Mouse (Mus musculus): ENCODE data around the gene 5730480H06Rik. TPM values are rescaled to one million over a fixed set of nuclear protein-coding genes. Genes with fewer than 3 reads are reported as not detected.

Gene 5730480H06Rik
- polyA plus RNA-seq, 1 experiment: 6.2 TPM

- no peak for TF ChIP-seq CTCF (IDR thresholded peaks at IDR 0.05; ENCODE audit: control insufficient read depth, insufficient read depth, low read length)
- Histone ChIP-seq H3K4me1 (ENCODE audit: control insufficient read depth, insufficient read depth, low read length) (no peaks in the 10 kb centered on the region), H3K4me3 (replicated peaks; ENCODE audit: control insufficient read depth, low read depth, low read length) (no peak overlapping the region), H3K27ac (ENCODE audit: control insufficient read depth, insufficient read depth, low read depth, low read length, poor library complexity) (no peak overlapping the region)
- 70% methylated on average over 3 of the region's 3 CpGs for WGBS
These were observed 74.7 kb downstream of the 5730480H06Rik start for GRCm38 (mm10) chr5:48402497-48402896.

GRCm38 (mm10) chr5:48408276-48408675 lies 80.5 kb downstream of the 5730480H06Rik start:
- H3K4me1 ChIP-seq (ENCODE audit: control insufficient read depth, insufficient read depth, low read length): no peaks in the 10 kb centered on the region
- H3K27ac ChIP-seq (ENCODE audit: control insufficient read depth, insufficient read depth, low read depth, low read length, poor library complexity): no peak overlapping the region
- TF ChIP-seq CTCF (IDR thresholded peaks at IDR 0.05; ENCODE audit: control insufficient read depth, insufficient read depth, low read length) (no peak), POLR2A (IDR thresholded peaks at IDR 0.05; ENCODE audit: borderline replicate concordance, control insufficient read depth, low read depth, low read length) (no peak)
- 67% methylated on average over 4 of the region's 4 CpGs for WGBS
- no peak overlapping the region for H3K4me3 ChIP-seq (replicated peaks; ENCODE audit: control insufficient read depth, low read depth, low read length)

GRCm38 (mm10) chr5:48410348-48410747 lies 82.6 kb downstream of the 5730480H06Rik start:
- 89% methylated on average over 5 of the region's 5 CpGs for WGBS
- Histone ChIP-seq H3K4me3 (replicated peaks; ENCODE audit: control insufficient read depth, low read depth, low read length) (no peak overlapping the region), H3K27ac (ENCODE audit: control insufficient read depth, insufficient read depth, low read depth, low read length, poor library complexity) (no peak overlapping the region), H3K4me1 (ENCODE audit: control insufficient read depth, insufficient read depth, low read length) (no peaks in the 10 kb centered on the region)
- TF ChIP-seq CTCF (IDR thresholded peaks at IDR 0.05; ENCODE audit: control insufficient read depth, insufficient read depth, low read length) (no peak), POLR2A (IDR thresholded peaks at IDR 0.05; ENCODE audit: borderline replicate concordance, control insufficient read depth, low read depth, low read length) (no peak)

- Histone ChIP-seq H3K4me3 (replicated peaks; ENCODE audit: control insufficient read depth, low read depth, low read length) (no peak overlapping the region), H3K4me1 (ENCODE audit: control insufficient read depth, insufficient read depth, low read length) (no peaks in the 10 kb centered on the region), H3K27ac (ENCODE audit: control insufficient read depth, insufficient read depth, low read depth, low read length, poor library complexity) (no peak overlapping the region)
- TF ChIP-seq POLR2A (IDR thresholded peaks at IDR 0.05; ENCODE audit: borderline replicate concordance, control insufficient read depth, low read depth, low read length) (no peak), CTCF (IDR thresholded peaks at IDR 0.05; ENCODE audit: control insufficient read depth, insufficient read depth, low read length) (no peak)
- 80% methylated on average over 4 of the region's 4 CpGs for WGBS
These were observed 83.7 kb downstream of the 5730480H06Rik start for GRCm38 (mm10) chr5:48411462-48411861.

GRCm38 (mm10) chr5:48412261-48412660 lies 84.5 kb downstream of the 5730480H06Rik start:
- TF ChIP-seq POLR2A (IDR thresholded peaks at IDR 0.05; ENCODE audit: borderline replicate concordance, control insufficient read depth, low read depth, low read length) (no peak), CTCF (IDR thresholded peaks at IDR 0.05; ENCODE audit: control insufficient read depth, insufficient read depth, low read length) (no peak)

GRCm38 (mm10) chr5:48419741-48420140 lies 92.0 kb downstream of the 5730480H06Rik start:
- Histone ChIP-seq H3K27ac (ENCODE audit: control insufficient read depth, insufficient read depth, low read depth, low read length, poor library complexity) (no peak overlapping the region), H3K4me3 (replicated peaks; ENCODE audit: control insufficient read depth, low read depth, low read length) (no peak overlapping the region), H3K4me1 (ENCODE audit: control insufficient read depth, insufficient read depth, low read length) (no peaks in the 10 kb centered on the region)
- TF ChIP-seq POLR2A (IDR thresholded peaks at IDR 0.05; ENCODE audit: borderline replicate concordance, control insufficient read depth, low read depth, low read length) (no peak), CTCF (IDR thresholded peaks at IDR 0.05; ENCODE audit: control insufficient read depth, insufficient read depth, low read length) (no peak)
- 92% methylated on average over 2 of the region's 2 CpGs for WGBS

More at GRCm38 (mm10) chr5:48412261-48412660, 84.5 kb downstream of the 5730480H06Rik start:
- Histone ChIP-seq H3K27ac (ENCODE audit: control insufficient read depth, insufficient read depth, low read depth, low read length, poor library complexity) (no peak overlapping the region), H3K4me1 (ENCODE audit: control insufficient read depth, insufficient read depth, low read length) (no peaks in the 10 kb centered on the region), H3K4me3 (replicated peaks; ENCODE audit: control insufficient read depth, low read depth, low read length) (no peak overlapping the region)
- 91% methylated on average over 4 of the region's 4 CpGs for WGBS

GRCm38 (mm10) chr5:48421957-48422356 lies 94.2 kb downstream of the 5730480H06Rik start:
- TF ChIP-seq POLR2A (IDR thresholded peaks at IDR 0.05; ENCODE audit: borderline replicate concordance, control insufficient read depth, low read depth, low read length) (no peak), CTCF (IDR thresholded peaks at IDR 0.05; ENCODE audit: control insufficient read depth, insufficient read depth, low read length) (no peak)
- WGBS: 68% methylated on average over 1 of the region's 1 CpGs
- no peaks in the 10 kb centered on the region for H3K4me1 ChIP-seq (ENCODE audit: control insufficient read depth, insufficient read depth, low read length)
- no peak overlapping the region for H3K27ac ChIP-seq (ENCODE audit: control insufficient read depth, insufficient read depth, low read depth, low read length, poor library complexity)
- H3K4me3 ChIP-seq (replicated peaks; ENCODE audit: control insufficient read depth, low read depth, low read length): no peak overlapping the region

- no peak overlapping the region for H3K27ac ChIP-seq (ENCODE audit: control insufficient read depth, insufficient read depth, low read depth, low read length, poor library complexity)
- H3K4me1 ChIP-seq (ENCODE audit: control insufficient read depth, insufficient read depth, low read length): no peaks in the 10 kb centered on the region
- TF ChIP-seq CTCF (IDR thresholded peaks at IDR 0.05; ENCODE audit: control insufficient read depth, insufficient read depth, low read length) (no peak), POLR2A (IDR thresholded peaks at IDR 0.05; ENCODE audit: borderline replicate concordance, control insufficient read depth, low read depth, low read length) (no peak)
- no peak overlapping the region for H3K4me3 ChIP-seq (replicated peaks; ENCODE audit: control insufficient read depth, low read depth, low read length)
These were observed 102.7 kb downstream of the 5730480H06Rik start for GRCm38 (mm10) chr5:48430459-48430858.

GRCm38 (mm10) chr5:48448888-48449287 lies 121.1 kb downstream of the 5730480H06Rik start:
- no peak for TF ChIP-seq POLR2A (IDR thresholded peaks at IDR 0.05; ENCODE audit: borderline replicate concordance, control insufficient read depth, low read depth, low read length)
- no peak for TF ChIP-seq CTCF (IDR thresholded peaks at IDR 0.05; ENCODE audit: control insufficient read depth, insufficient read depth, low read length)

More at GRCm38 (mm10) chr5:48448888-48449287, 121.1 kb downstream of the 5730480H06Rik start:
- Histone ChIP-seq H3K4me3 (replicated peaks; ENCODE audit: control insufficient read depth, low read depth, low read length) (no peak overlapping the region), H3K27ac (ENCODE audit: control insufficient read depth, insufficient read depth, low read depth, low read length, poor library complexity) (no peak overlapping the region), H3K4me1 (ENCODE audit: control insufficient read depth, insufficient read depth, low read length) (no peaks in the 10 kb centered on the region)
- 51% methylated on average over 1 of the region's 1 CpGs for WGBS
